Mouse (Mus musculus): ENCODE measurements around the gene Hp. TPM values are rescaled to one million over a fixed set of nuclear protein-coding genes. Genes with fewer than 3 reads are reported as not detected.

Gene Hp
- total and polyA plus RNA-seq, 2 experiments from 2014 or later = 0.44 to 1.5 TPM

GRCm38 (mm10) chr8:109564766-109565165, 14.2 kb downstream of the Hp start:
- Histone ChIP-seq H3K9me3 (ENCODE audit: low read length) (no peaks in the 10 kb centered on the region), H3K36me3 (ENCODE audit: insufficient read depth) (peaks cover 33% of the 10 kb centered on the region), H3K4me3 (ENCODE audit: low read depth, low read length) (peak overlapping the region; percentile 87), H3K4me2 (ENCODE audit: low read depth) (peak overlapping the region; percentile 79), H3K4me1 (ENCODE audit: insufficient read depth) (peaks cover 11% of the 10 kb centered on the region), H3K27me3 (ENCODE audit: insufficient read depth, low read length) (no peaks in the 10 kb centered on the region), H3K27ac (ENCODE audit: low read depth, low read length) (peak overlapping the region; percentile 92; the same call in 1 of the 2 replicates), H3K9ac (peak overlapping the region; percentile 84)
- TF ChIP-seq CTCF (IDR thresholded peaks at IDR 0.05; ENCODE audit: low read depth) = no peak
- 6% methylated on average over 10 of the region's 10 CpGs for WGBS
- DNase-seq = peak; percentile 6
- ATAC-seq = no peak

GRCm38 (mm10) chr8:109563881-109564280, 15.1 kb downstream of the Hp start:
- no peak overlapping the region for H3K4me3 ChIP-seq (ENCODE audit: low read depth, low read length)
- ATAC-seq (no peak), DNase-seq (no peak)
- H3K27me3 ChIP-seq (ENCODE audit: insufficient read depth, low read length) = no peaks in the 10 kb centered on the region
- 71% methylated on average over 2 of the region's 2 CpGs for WGBS
- H3K9me3 ChIP-seq (ENCODE audit: low read length) = no peaks in the 10 kb centered on the region
- no peak for TF ChIP-seq CTCF (IDR thresholded peaks at IDR 0.05; ENCODE audit: low read depth)
- H3K4me2 ChIP-seq (ENCODE audit: low read depth) = no peak overlapping the region
- no peak overlapping the region for H3K27ac ChIP-seq (ENCODE audit: low read depth, low read length)
- peaks cover 38% of the 10 kb centered on the region for H3K36me3 ChIP-seq (ENCODE audit: insufficient read depth)
- H3K4me1 ChIP-seq (ENCODE audit: insufficient read depth) = peaks cover 11% of the 10 kb centered on the region
- no peak overlapping the region for H3K9ac ChIP-seq

- Histone ChIP-seq H3K27ac (ENCODE audit: low read depth, low read length) (no peak overlapping the region), H3K9me3 (ENCODE audit: low read length) (no peaks in the 10 kb centered on the region), H3K9ac (no peak overlapping the region), H3K4me3 (ENCODE audit: low read depth, low read length) (no peak overlapping the region), H3K27me3 (ENCODE audit: insufficient read depth, low read length) (no peaks in the 10 kb centered on the region), H3K4me2 (ENCODE audit: low read depth) (no peak overlapping the region), H3K4me1 (ENCODE audit: insufficient read depth) (no peaks in the 10 kb centered on the region), H3K36me3 (ENCODE audit: insufficient read depth) (peaks cover 96% of the 10 kb centered on the region)
- peak; percentile 61 for TF ChIP-seq CTCF (IDR thresholded peaks at IDR 0.05; ENCODE audit: low read depth)
- WGBS = 46% methylated on average over 3 of the region's 3 CpGs
- ATAC-seq = no peak
- peak; percentile 30 for DNase-seq
These were observed 27.3 kb downstream of the Hp start for GRCm38 (mm10) chr8:109551663-109552062.

GRCm38 (mm10) chr8:109544049-109544448, 34.9 kb downstream of the Hp start:
- peaks cover 22% of the 10 kb centered on the region for H3K36me3 ChIP-seq (ENCODE audit: insufficient read depth)
- H3K4me1 ChIP-seq (ENCODE audit: insufficient read depth) = no peaks in the 10 kb centered on the region
- ATAC-seq (no peak), DNase-seq (no peak)
- 51% methylated on average over 3 of the region's 3 CpGs for WGBS
- no peak overlapping the region for H3K9ac ChIP-seq
- no peak for TF ChIP-seq CTCF (IDR thresholded peaks at IDR 0.05; ENCODE audit: low read depth)
- H3K9me3 ChIP-seq (ENCODE audit: low read length) = no peaks in the 10 kb centered on the region
- H3K4me2 ChIP-seq (ENCODE audit: low read depth) = no peak overlapping the region
- H3K27me3 ChIP-seq (ENCODE audit: insufficient read depth, low read length) = no peaks in the 10 kb centered on the region
- no peak overlapping the region for H3K4me3 ChIP-seq (ENCODE audit: low read depth, low read length)
- no peak overlapping the region for H3K27ac ChIP-seq (ENCODE audit: low read depth, low read length)

- ATAC-seq (no peak), DNase-seq (no peak)
- TF ChIP-seq CTCF (IDR thresholded peaks at IDR 0.05; ENCODE audit: low read depth) = no peak
- 77% methylated on average over 8 of the region's 8 CpGs for WGBS
- peaks cover 11% of the 10 kb centered on the region for H3K36me3 ChIP-seq (ENCODE audit: insufficient read depth)
- H3K4me3 ChIP-seq (ENCODE audit: low read depth, low read length) = no peak overlapping the region
- no peak overlapping the region for H3K4me2 ChIP-seq (ENCODE audit: low read depth)
- no peaks in the 10 kb centered on the region for H3K4me1 ChIP-seq (ENCODE audit: insufficient read depth)
- no peak overlapping the region for H3K27ac ChIP-seq (ENCODE audit: low read depth, low read length)
- no peak overlapping the region for H3K9ac ChIP-seq
- no peaks in the 10 kb centered on the region for H3K27me3 ChIP-seq (ENCODE audit: insufficient read depth, low read length)
- no peaks in the 10 kb centered on the region for H3K9me3 ChIP-seq (ENCODE audit: low read length)
These were observed 36.0 kb downstream of the Hp start for GRCm38 (mm10) chr8:109542748-109543519.

GRCm38 (mm10) chr8:109542165-109542564, 36.8 kb downstream of the Hp start:
- no peak for ATAC-seq
- 73% methylated on average over 5 of the region's 5 CpGs for WGBS

GRCm38 (mm10) chr8:109536703-109537102, 42.3 kb downstream of the Hp start:
- Histone ChIP-seq H3K27ac (ENCODE audit: low read depth, low read length) (no peak overlapping the region), H3K9ac (0 out of 2 replicates have a peak overlapping the region, but pooled peaks have one; percentile 18), H3K9me3 (ENCODE audit: low read length) (no peaks in the 10 kb centered on the region), H3K36me3 (ENCODE audit: insufficient read depth) (no peaks in the 10 kb centered on the region), H3K4me3 (ENCODE audit: low read depth, low read length) (no peak overlapping the region), H3K4me1 (ENCODE audit: insufficient read depth) (peaks cover 3% of the 10 kb centered on the region; the same call in 1 of the 2 replicates), H3K27me3 (ENCODE audit: insufficient read depth, low read length) (no peaks in the 10 kb centered on the region), H3K4me2 (ENCODE audit: low read depth) (peak overlapping the region; percentile 26; the same call in 1 of the 2 replicates)
- TF ChIP-seq CTCF (IDR thresholded peaks at IDR 0.05; ENCODE audit: low read depth) = peak; percentile 90
- ATAC-seq (peak; percentile 91), DNase-seq (peak; percentile 85)
- 1% methylated on average over 5 of the region's 5 CpGs for WGBS

More at GRCm38 (mm10) chr8:109542165-109542564, 36.8 kb downstream of the Hp start:
- no peak overlapping the region for H3K9ac ChIP-seq
- peaks cover 5% of the 10 kb centered on the region for H3K36me3 ChIP-seq (ENCODE audit: insufficient read depth)
- H3K4me1 ChIP-seq (ENCODE audit: insufficient read depth) = no peaks in the 10 kb centered on the region
- no peak overlapping the region for H3K4me2 ChIP-seq (ENCODE audit: low read depth)
- no peak overlapping the region for H3K4me3 ChIP-seq (ENCODE audit: low read depth, low read length)
- H3K27me3 ChIP-seq (ENCODE audit: insufficient read depth, low read length) = no peaks in the 10 kb centered on the region
- DNase-seq = no peak
- no peak for TF ChIP-seq CTCF (IDR thresholded peaks at IDR 0.05; ENCODE audit: low read depth)
- no peaks in the 10 kb centered on the region for H3K9me3 ChIP-seq (ENCODE audit: low read length)
- H3K27ac ChIP-seq (ENCODE audit: low read depth, low read length) = no peak overlapping the region

Data from forebrain, postnatal 0 days (tissue).